In genomic region chr14:19994068-19994467, GRCm38 (mm10) we compare ENCODE assay signal across 26 mouse cellular contexts. TPM values are rescaled to one million over a fixed set of nuclear protein-coding genes. Genes with fewer than 3 reads are reported as not detected.
DNase-seq lines count a peak whose midpoint lies in the region; ATAC-seq and TF ChIP-seq lines count a peak whose summit lies in the region.
"Had no signal": no experiment of that assay in that cellular context is flagged by ENCODE, and none has a peak within 500 bp of the region (broad histone marks: within the 10 kb centered on the region; RNA-seq: fewer than 3 reads in every experiment).

No protein-coding gene starts in this region.

- peak overlapping the region; percentile 65; the same call in 1 of the 2 replicates for H3K9ac ChIP-seq in CH12.LX (ENCODE audit: insufficient read depth, low read depth)
- H3K9ac ChIP-seq: embryonic facial prominence, embryonic 12.5 days; forebrain, embryonic 15.5 days; heart, embryonic 12.5 days; hindbrain, embryonic 14.5 days; limb, embryonic 15.5 days; liver, embryonic 13.5 days; midbrain, embryonic 13.5 days had no signal

- no peaks in the 10 kb centered on the region for H3K36me3 ChIP-seq in CH12.LX (replicated peaks in 1 of 2; ENCODE audit: control insufficient read depth in 1 of 2, insufficient read depth in 1 of 2, low read length in 1 of 2)
- no peaks in the 10 kb centered on the region for H3K36me3 ChIP-seq in forebrain, embryonic 10.5 days (replicated peaks)
- H3K36me3 ChIP-seq: embryonic facial prominence, embryonic 12.5 days; forebrain, embryonic 15.5 days; heart, embryonic 12.5 days; limb, embryonic 15.5 days; liver, embryonic 13.5 days; midbrain, embryonic 13.5 days had no signal

- peak; percentile 56 for ATAC-seq in activated CD4-positive, CD25-positive, alpha-beta regulatory T cell, adult 4 months
- ATAC-seq: forebrain, embryonic 15.5 days; lung, postnatal 0 days; midbrain, embryonic 13.5 days had no signal

- 74% methylated on average over 5 of the region's 5 CpGs for WGBS in forebrain, embryonic 10.5 days

- H3K9me3 ChIP-seq in CH12.LX (replicated peaks; ENCODE audit: low read length), result no peaks in the 10 kb centered on the region
- no peaks in the 10 kb centered on the region for H3K9me3 ChIP-seq in forebrain, embryonic 10.5 days
- H3K9me3 ChIP-seq: embryonic facial prominence, embryonic 12.5 days; forebrain, embryonic 15.5 days; heart, embryonic 12.5 days; limb, embryonic 15.5 days; liver, embryonic 13.5 days; midbrain, embryonic 13.5 days had no signal

- peak; percentile 52 for DNase-seq in CD4-positive, CD25-positive, alpha-beta regulatory T cell, adult 2 months (ENCODE audit: low read depth, low spot score)
- no peak for DNase-seq in CH12.LX (ENCODE audit: extremely low read depth)
- peak; percentile 34 for DNase-seq in naive thymus-derived CD4-positive, alpha-beta T cell, adult 2 months (ENCODE audit: low read depth)
- DNase-seq in adrenal gland, postnatal 14 days, result no peak
- DNase-seq in forebrain, embryonic 10.5 days (ENCODE audit: extremely low spot score, low spot score), result no peak
- DNase-seq: adrenal gland, postnatal 36 days; cerebellum, adult 2 months; cerebellum, postnatal 14 days; gastrocnemius, postnatal 25 days; heart, adult 2 months; kidney, adult 18-20 months; kidney, postnatal 36 days; left cerebral cortex, postnatal 4 days; liver, embryonic 13.5 days; lung, adult 18-20 months; spleen, adult 18-20 months had no signal

- H3K27me3 ChIP-seq in CH12.LX (replicated peaks), result no peaks in the 10 kb centered on the region
- H3K27me3 ChIP-seq in forebrain, embryonic 10.5 days (ENCODE audit: poor library complexity, severe bottlenecking), result no peaks in the 10 kb centered on the region
- H3K27me3 ChIP-seq: embryonic facial prominence, embryonic 12.5 days; forebrain, embryonic 15.5 days; heart, embryonic 12.5 days; limb, embryonic 15.5 days; liver, embryonic 13.5 days; midbrain, embryonic 13.5 days had no signal

- no peak overlapping the region for H3K27ac ChIP-seq in CH12.LX (ENCODE audit: insufficient read depth, low read depth)
- H3K27ac ChIP-seq in forebrain, embryonic 10.5 days, result no peak overlapping the region
- H3K27ac ChIP-seq: embryonic facial prominence, embryonic 12.5 days; forebrain, embryonic 15.5 days; heart, adult 2 months; hindbrain, embryonic 14.5 days; layer of hippocampus, adult 2 months; limb, embryonic 15.5 days; liver, embryonic 13.5 days; macrophage; midbrain, embryonic 13.5 days had no signal

- in situ Hi-C loops in CH12.LX (cut with MboI; ENCODE audit: low pct_ligation_motif_present, low pct_unique_long_range_greater_than_20kb, low sequenced_read_pairs), result loop anchor here (5.0 to 10.0 kb wide), 2 partner anchors 157 to 289 kb away; no protein-coding TSS in a partner anchor

- TF ChIP-seq POLR2A in CH12.LX (IDR thresholded peaks at IDR 0.05; ENCODE audit: low read depth, low read length), result no peak

- no peaks in the 10 kb centered on the region for H3K79me2 ChIP-seq in CH12.LX (replicated peaks; ENCODE audit: control insufficient read depth, extremely low read depth, insufficient read depth, poor library complexity, severe bottlenecking)

- dilution Hi-C loops in CH12.LX (cut with MboI; ENCODE audit: extremely low pct_ligation_motif_present, extremely low pct_unique_long_range_greater_than_20kb, low sequenced_read_pairs), result no loop called here

- no peak for TF ChIP-seq EP300 in CH12.LX (IDR thresholded peaks at IDR 0.05; ENCODE audit: low read length)

- peak overlapping the region; percentile 94 for H3K4me2 ChIP-seq in CH12.LX (ENCODE audit: insufficient read depth, low read depth, poor library complexity, severe bottlenecking)
- H3K4me2 ChIP-seq: embryonic facial prominence, embryonic 12.5 days; forebrain, embryonic 15.5 days; heart, embryonic 12.5 days; hindbrain, embryonic 14.5 days; limb, embryonic 15.5 days; liver, embryonic 13.5 days; midbrain, embryonic 13.5 days had no signal

- peaks cover 8 to 30% of the 10 kb centered on the region in 2 experiments for H3K4me1 ChIP-seq in CH12.LX (ENCODE audit: control insufficient read depth in 1 of 2, insufficient read depth in 2 of 2)
- peaks cover 25% of the 10 kb centered on the region for H3K4me1 ChIP-seq in forebrain, embryonic 10.5 days
- H3K4me1 ChIP-seq: embryonic facial prominence, embryonic 12.5 days; forebrain, embryonic 15.5 days; heart, embryonic 12.5 days; limb, embryonic 15.5 days; liver, embryonic 13.5 days had no signal

- H3K4me3 ChIP-seq in CH12.LX (replicated peaks in 1 of 3; ENCODE audit: low read depth in 2 of 3, low read length in 2 of 3, poor library complexity in 1 of 3), result peak overlapping the region; percentile 3 to 29 (median 3)
- H3K4me3 ChIP-seq in forebrain, embryonic 10.5 days, result no peak overlapping the region
- H3K4me3 ChIP-seq: embryonic facial prominence, embryonic 12.5 days; forebrain, embryonic 15.5 days; heart, adult 2 months; heart, embryonic 12.5 days; layer of hippocampus, adult 2 months; limb, embryonic 15.5 days; liver, embryonic 13.5 days; midbrain, embryonic 13.5 days had no signal

- no peak for TF ChIP-seq CTCF in CH12.LX (conservative IDR thresholded peaks at IDR 0.05 in 1 of 2, IDR thresholded peaks at IDR 0.05 in 1 of 2; ENCODE audit: low read depth in 2 of 2, low read length in 2 of 2)

- TF ChIP-seq RAD21 in CH12.LX (IDR thresholded peaks at IDR 0.05; ENCODE audit: low read depth, low read length), result no peak

TF ChIP-seq in CH12.LX, 34 proteins besides CTCF, POLR2A, EP300 and RAD21:
- TF ChIP-seq ZMIZ1 (IDR thresholded peaks at IDR 0.05; ENCODE audit: low read depth, low read length) (no peak), JUND (conservative IDR thresholded peaks at IDR 0.05; ENCODE audit: low read depth, low read length) (no peak), JUN (IDR thresholded peaks at IDR 0.05; ENCODE audit: insufficient read depth, low read depth, low read length) (no peak), MAZ (IDR thresholded peaks at IDR 0.05; ENCODE audit: low read depth, low read length) (no peak), CHD1 (IDR thresholded peaks at IDR 0.05; ENCODE audit: low read depth, low read length) (no peak)

RNA-seq across cellular contexts. Expression of gene Gng2, which starts 16.6 kb away (rescaled TPM):
- total RNA-seq in CH12.LX (2012; rRNA removed) (62.9 and 63.4 TPM in 2 replicates), CH12.LX (2014; rRNA removed) (61.8 and 67.7 TPM in 2 replicates)
- 52.1 and 70.0 TPM in 2 replicates for polyA plus RNA-seq in CH12.LX (2012; ENCODE audit: insufficient read length, low read depth)
- 10 to 100 TPM; 66.2 to 77.1 TPM for polyA plus RNA-seq in activated CD4-positive, CD25-positive, alpha-beta regulatory T cell, adult 4 months (2017; shearing (Covaris generic))
- total RNA-seq in adrenal gland, postnatal 14 days (2021), result 32.7 and 44.4 TPM in 2 replicates
- 81.0 and 86.1 TPM in 2 replicates for polyA plus RNA-seq in forebrain, embryonic 10.5 days (2016; fragmentation: Nextera tagmentation; extraction: Ambion mirVana)

Comparison
In these comparisons a context has a peak if more than half of its experiments do, and no peak if none do; other contexts are left out.
1. DNase-seq: peak in CD4-positive, CD25-positive, alpha-beta regulatory T cell, adult 2 months (single experiment) and naive thymus-derived CD4-positive, alpha-beta T cell, adult 2 months (single experiment); none in CH12.LX (single experiment), adrenal gland, postnatal 14 days (single experiment) and forebrain, embryonic 10.5 days (single experiment).